Mouse (Mus musculus) layer of hippocampus, adult 9-11 months (tissue): ENCODE measurements at regions not wholly inside any gene's neighbourhood (a gene's known extent, or its start where the extent isn't known, plus 50 kb on each side); places are given as distances from the start of the nearest gene placed in this dataset.

ENCODE experiments used
- DNase-seq: peaks from one replicate; pipeline ENCODE4 v3.0.0; 2022

GRCm38 (mm10) chr4:40400089-40400488 lies 71.9 kb upstream of the Tmem215 start:
- no peak for DNase-seq

- DNase-seq: no peak
Measured at GRCm38 (mm10) chr4:40390183-40390582, 81.8 kb upstream of the Tmem215 start.

- DNase-seq: peak; percentile 25
Measured at GRCm38 (mm10) chr4:40385284-40385683, 86.7 kb upstream of the Tmem215 start.

- no peak for DNase-seq
Measured at GRCm38 (mm10) chr4:40384704-40385103, 87.3 kb upstream of the Tmem215 start.

GRCm38 (mm10) chr4:40380309-40380708 lies 91.7 kb upstream of the Tmem215 start:
- DNase-seq: no peak

GRCm38 (mm10) chr4:40375439-40376154 lies 96.4 kb upstream of the Ndufb6 start:
- no peak for DNase-seq

- DNase-seq: no peak
Measured at GRCm38 (mm10) chr4:40374213-40374612, 95.0 kb upstream of the Ndufb6 start.

GRCm38 (mm10) chr4:40364329-40364728 lies 85.1 kb upstream of the Ndufb6 start:
- no peak for DNase-seq

GRCm38 (mm10) chr4:40359307-40359706 lies 80.1 kb upstream of the Ndufb6 start:
- no peak for DNase-seq

GRCm38 (mm10) chr4:40357088-40357853 lies 78.0 kb upstream of the Ndufb6 start:
- no peak for DNase-seq

GRCm38 (mm10) chr4:40355791-40356450 lies 76.7 kb upstream of the Ndufb6 start:
- DNase-seq: peak; percentile 38

GRCm38 (mm10) chr4:40354456-40354855 lies 75.2 kb upstream of the Ndufb6 start:
- DNase-seq: no peak

- no peak for DNase-seq
Measured at GRCm38 (mm10) chr4:40351648-40352047, 72.4 kb upstream of the Ndufb6 start.

GRCm38 (mm10) chr4:40351090-40351489 lies 71.9 kb upstream of the Ndufb6 start:
- no peak for DNase-seq

GRCm38 (mm10) chr4:40345847-40346246 lies 66.6 kb upstream of the Ndufb6 start:
- no peak for DNase-seq

GRCm38 (mm10) chr4:40342181-40342580 lies 63.0 kb upstream of the Ndufb6 start:
- DNase-seq: no peak

GRCm38 (mm10) chr4:40334841-40335240 lies 55.6 kb upstream of the Ndufb6 start:
- DNase-seq: no peak

- no peak for DNase-seq
Measured at GRCm38 (mm10) chr4:40329737-40330136, 50.5 kb upstream of the Ndufb6 start.
